Mouse (Mus musculus) kidney, postnatal 0 days (tissue): ENCODE data around the gene Slamf9. TPM values are rescaled to one million over a fixed set of nuclear protein-coding genes. Genes with fewer than 3 reads are reported as not detected.

ENCODE experiments used
- ATAC-seq: fragments of 200-750 bp; cut with Nextera tagmentation; replicated peaks from 2 replicates; pipeline ENCODE4 v1.8.0; 2017; ENCODE audit warnings: low read depth, moderate number of reproducible peaks, moderate TSS enrichment, moderate library complexity; ENCODE audit not compliant: low FRiP score
- DNase-seq: peaks from one replicate; pipeline ENCODE4 v3.0.0-alpha.2; 2016; ENCODE audit warnings: low spot score
- H3K27ac ChIP-seq: fragments of 300-500 bp; sonication (generic); 2 replicates; pipeline ENCODE4 v1.5.1; 2014; ENCODE audit warnings: mild to moderate bottlenecking
- H3K27me3 ChIP-seq: fragments of 300-500 bp; sonication (generic); 2 replicates; pipeline ENCODE4 v1.6.1; 2014; ENCODE audit warnings: low read length, mixed read lengths; ENCODE audit not compliant: insufficient read depth
- H3K36me3 ChIP-seq: fragments of 300-500 bp; sonication (generic); 2 replicates; pipeline ENCODE4 v1.6.1; 2014; ENCODE audit warnings: low read length, mixed read lengths; ENCODE audit not compliant: insufficient read depth
- H3K4me1 ChIP-seq: fragments of 300-500 bp; sonication (generic); replicated peaks from 2 replicates; pipeline ENCODE4 v1.6.1; 2014; ENCODE audit warnings: antibody characterized with exemption, low read length, mixed read lengths; ENCODE audit not compliant: insufficient read depth
- H3K4me2 ChIP-seq: fragments of 300-500 bp; sonication (generic); 2 replicates; pipeline ENCODE4 v1.6.1; 2014; ENCODE audit warnings: mild to moderate bottlenecking, low read length, moderate library complexity, mixed read lengths
- H3K4me3 ChIP-seq: fragments of 300-500 bp; sonication (generic); replicated peaks from 2 replicates; pipeline ENCODE4 v1.5.1; 2014; ENCODE audit warnings: low read depth, low read length
- H3K9ac ChIP-seq: fragments of 300-500 bp; sonication (generic); 2 replicates; pipeline ENCODE4 v1.6.1; 2014; ENCODE audit warnings: low read depth, low read length
- H3K9me3 ChIP-seq: fragments of 300-500 bp; sonication (generic); replicated peaks from 2 replicates; pipeline ENCODE4 v1.6.1; 2016; ENCODE audit warnings: low read length, inconsistent platforms, mixed read lengths
- CTCF ChIP-seq: IDR thresholded peaks from 2 replicates; pipeline ENCODE4 v1.5.1; 2016; ENCODE audit warnings: antibody characterized with exemption, low read depth, mild to moderate bottlenecking, moderate library complexity
- WGBS: fragments of 180-500 bp; shearing (Covaris S2); extraction: QIAGEN DNeasy Blood & Tissue Kit; methylation state at CpG from one replicate; pipeline ENCODE4 v1.1.7; 2014; 5-methylcytosine and 5-hydroxymethylcytosine counted together
- polyA plus RNA-seq: library from polyadenylated mRNA; unstranded; fragments of >200 nt; fragmentation: Nextera tagmentation; extraction: Ambion mirVana; gene quantifications from 2 replicates; pipeline ENCODE4 v1.2.1, GENCODE M21; 2015

Gene Slamf9
- polyA plus RNA-seq, 1 experiment from 2014 or later = 2.3 TPM

- 64% methylated on average over 7 of the region's 7 CpGs for WGBS
- no peak for DNase-seq
- Histone ChIP-seq H3K4me2 (no peak overlapping the region), H3K27ac (no peak overlapping the region), H3K9me3 (no peaks in the 10 kb centered on the region), H3K4me3 (no peak overlapping the region), H3K27me3 (no peaks in the 10 kb centered on the region), H3K9ac (no peak overlapping the region), H3K36me3 (no peaks in the 10 kb centered on the region), H3K4me1 (no peaks in the 10 kb centered on the region)
- TF ChIP-seq CTCF = no peak
- ATAC-seq = no peak
Measured at GRCm38 (mm10) chr1:172456001-172456677, 19.0 kb upstream of the Slamf9 start.

GRCm38 (mm10) chr1:172457196-172457595 lies 18.0 kb upstream of the Slamf9 start:
- Histone ChIP-seq H3K4me3 (no peak overlapping the region), H3K27me3 (no peaks in the 10 kb centered on the region), H3K9me3 (no peaks in the 10 kb centered on the region), H3K9ac (no peak overlapping the region), H3K36me3 (no peaks in the 10 kb centered on the region), H3K4me2 (no peak overlapping the region), H3K4me1 (no peaks in the 10 kb centered on the region), H3K27ac (no peak overlapping the region)
- ATAC-seq = no peak
- 87% methylated on average over 3 of the region's 3 CpGs for WGBS
- DNase-seq = no peak
- no peak for TF ChIP-seq CTCF

GRCm38 (mm10) chr1:172458041-172458440 lies 17.1 kb upstream of the Slamf9 start:
- ATAC-seq = no peak

GRCm38 (mm10) chr1:172461602-172462001 lies 13.6 kb upstream of the Slamf9 start:
- Histone ChIP-seq H3K9ac (no peak overlapping the region), H3K9me3 (no peaks in the 10 kb centered on the region), H3K4me3 (no peak overlapping the region), H3K4me2 (no peak overlapping the region), H3K36me3 (no peaks in the 10 kb centered on the region), H3K27ac (no peak overlapping the region), H3K27me3 (no peaks in the 10 kb centered on the region), H3K4me1 (no peaks in the 10 kb centered on the region)
- DNase-seq = no peak
- TF ChIP-seq CTCF = no peak
- WGBS = 63% methylated on average over 2 of the region's 2 CpGs
- no peak for ATAC-seq

More at GRCm38 (mm10) chr1:172458041-172458440, 17.1 kb upstream of the Slamf9 start:
- no peak overlapping the region for H3K9ac ChIP-seq
- TF ChIP-seq CTCF = no peak
- no peaks in the 10 kb centered on the region for H3K9me3 ChIP-seq
- no peaks in the 10 kb centered on the region for H3K36me3 ChIP-seq
- no peak for DNase-seq
- H3K4me2 ChIP-seq = no peak overlapping the region
- no peaks in the 10 kb centered on the region for H3K27me3 ChIP-seq
- 85% methylated on average over 3 of the region's 3 CpGs for WGBS
- H3K27ac ChIP-seq = no peak overlapping the region
- H3K4me1 ChIP-seq = no peaks in the 10 kb centered on the region
- H3K4me3 ChIP-seq = no peak overlapping the region

- 64% methylated on average over 3 of the region's 3 CpGs for whole genome bisulfite sequencing
- no peak overlapping the region for H3K9ac ChIP-seq
- no peaks in the 10 kb centered on the region for H3K4me1 ChIP-seq
- no peaks in the 10 kb centered on the region for H3K36me3 ChIP-seq
- peak; percentile 71 for ATAC-seq
- DNase-seq = no peak
- H3K9me3 ChIP-seq = no peaks in the 10 kb centered on the region
- H3K27ac ChIP-seq = no peak overlapping the region
- no peaks in the 10 kb centered on the region for H3K27me3 ChIP-seq
- no peak for TF ChIP-seq CTCF
- H3K4me2 ChIP-seq = no peak overlapping the region
- H3K4me3 ChIP-seq = no peak overlapping the region
Measured at GRCm38 (mm10) chr1:172462534-172462933, 12.6 kb upstream of the Slamf9 start.

- Histone ChIP-seq H3K4me1 (no peaks in the 10 kb centered on the region), H3K4me2 (no peak overlapping the region), H3K9me3 (no peaks in the 10 kb centered on the region), H3K27ac (no peak overlapping the region), H3K27me3 (no peaks in the 10 kb centered on the region), H3K9ac (no peak overlapping the region), H3K4me3 (no peak overlapping the region), H3K36me3 (no peaks in the 10 kb centered on the region)
- no peak for DNase-seq
- no peak for TF ChIP-seq CTCF
- WGBS = 75% methylated on average over 16 of the region's 16 CpGs
- ATAC-seq = no peak
Measured at GRCm38 (mm10) chr1:172463387-172464333, 11.5 kb upstream of the Slamf9 start.
